Mouse (Mus musculus) spleen, adult 2 months (tissue): ENCODE results near the gene Dock9. TPM values are rescaled to one million over a fixed set of nuclear protein-coding genes. Genes with fewer than 3 reads are reported as not detected.

Experiments used
- DNase-seq, 2 experiments: peaks; one replicate each; pipeline versions ENCODE4 v3.0.0 to v3.0.0-alpha.2; 2012 to 2021; ENCODE audit warnings: low spot score in 2 of 2, low read depth in 1 of 2
- H3K27ac ChIP-seq: fragments of 200-500 bp; 2 replicates; pipeline ENCODE4 v1.5.1; 2012; ENCODE audit warnings: low read length, inconsistent platforms; ENCODE audit not compliant: insufficient read depth
- H3K27me3 ChIP-seq: fragments of 200-500 bp; 2 replicates; pipeline ENCODE4 v1.6.1; 2012; ENCODE audit warnings: mild to moderate bottlenecking, moderate library complexity, low read length, inconsistent platforms; ENCODE audit not compliant: control insufficient read depth, insufficient read depth
- H3K36me3 ChIP-seq: fragments of 200-500 bp; 2 replicates; pipeline ENCODE4 v1.6.1; 2012; ENCODE audit warnings: mild to moderate bottlenecking, low read length, inconsistent platforms; ENCODE audit not compliant: control insufficient read depth, insufficient read depth
- H3K4me1 ChIP-seq: fragments of 200-500 bp; 2 replicates; pipeline ENCODE4 v1.6.1; 2011; ENCODE audit warnings: inconsistent platforms; ENCODE audit not compliant: control insufficient read depth, insufficient read depth, insufficient read length
- H3K4me3 ChIP-seq: fragments of 200-500 bp; 2 replicates; pipeline ENCODE4 v1.5.1; 2011; ENCODE audit warnings: mild to moderate bottlenecking, inconsistent platforms; ENCODE audit not compliant: insufficient read depth, insufficient read length; ENCODE audit errors: extremely low read depth
- CTCF ChIP-seq: fragments of 200-500 bp; IDR thresholded peaks from 2 replicates; pipeline ENCODE4 v1.5.1; 2011; ENCODE audit warnings: mild to moderate bottlenecking, inconsistent platforms; ENCODE audit not compliant: insufficient read depth, insufficient read length, insufficient replicate concordance; ENCODE audit errors: extremely low read depth
- POLR2A ChIP-seq: fragments of 200-500 bp; IDR thresholded peaks from 2 replicates; pipeline ENCODE4 v1.6.1; 2011; ENCODE audit warnings: low read depth, low read length, inconsistent platforms
- WGBS: fragments of 180-500 bp; shearing (Covaris S2); methylation state at CpG from one replicate; pipeline ENCODE4 v1.1.7; 2018; 5-methylcytosine and 5-hydroxymethylcytosine counted together
- polyA plus RNA-seq: library from polyadenylated mRNA; depleted of rRNA; stranded (reverse); fragments of >200 nt; gene quantifications from 2 replicates; pipeline ENCODE4 v1.2.3, GENCODE M21; 2012

Gene Dock9
- polyA plus RNA-seq, 1 experiment, result 7.8 TPM

GRCm38 (mm10) chr14:121646617-121647016, 151.0 kb downstream of the Dock9 start:
- Histone ChIP-seq H3K4me1 (no peaks in the 10 kb centered on the region), H3K27me3 (no peaks in the 10 kb centered on the region), H3K4me3 (no peak overlapping the region), H3K27ac (no peak overlapping the region), H3K36me3 (no peaks in the 10 kb centered on the region)
- TF ChIP-seq CTCF, result no peak
- no peak for TF ChIP-seq POLR2A
- no peak for DNase-seq
- 21% methylated on average over 10 of the region's 10 CpGs for WGBS

GRCm38 (mm10) chr14:121644302-121644701, 153.3 kb downstream of the Dock9 start:
- Histone ChIP-seq H3K27me3 (no peaks in the 10 kb centered on the region), H3K27ac (no peak overlapping the region), H3K4me3 (no peak overlapping the region), H3K4me1 (no peaks in the 10 kb centered on the region), H3K36me3 (no peaks in the 10 kb centered on the region)
- TF ChIP-seq POLR2A (no peak), CTCF (no peak)
- 89% methylated on average over 2 of the region's 2 CpGs for WGBS
- DNase-seq, result no peak

- no peaks in the 10 kb centered on the region for H3K4me1 ChIP-seq
- DNase-seq, result no peak
- no peak for TF ChIP-seq POLR2A
- TF ChIP-seq CTCF, result no peak
- no peak overlapping the region for H3K4me3 ChIP-seq
- 52% methylated on average over 7 of the region's 7 CpGs for WGBS
- H3K36me3 ChIP-seq, result no peaks in the 10 kb centered on the region
- no peak overlapping the region for H3K27ac ChIP-seq
- H3K27me3 ChIP-seq, result no peaks in the 10 kb centered on the region
These were observed 156.4 kb downstream of the Dock9 start for GRCm38 (mm10) chr14:121641271-121641670.

- no peaks in the 10 kb centered on the region for H3K4me1 ChIP-seq
- no peak overlapping the region for H3K4me3 ChIP-seq
- TF ChIP-seq CTCF, result no peak
- no peak for TF ChIP-seq POLR2A
- H3K27me3 ChIP-seq, result no peaks in the 10 kb centered on the region
- 87% methylated on average over 12 of the region's 12 CpGs for WGBS
- DNase-seq, result no peak
- H3K27ac ChIP-seq, result no peak overlapping the region
- H3K36me3 ChIP-seq, result no peaks in the 10 kb centered on the region
These were observed 160.6 kb downstream of the Dock9 start for GRCm38 (mm10) chr14:121636935-121637510.

GRCm38 (mm10) chr14:121634736-121635430, 162.8 kb downstream of the Dock9 start:
- Histone ChIP-seq H3K36me3 (no peaks in the 10 kb centered on the region), H3K4me3 (no peak overlapping the region), H3K27me3 (no peaks in the 10 kb centered on the region), H3K27ac (no peak overlapping the region), H3K4me1 (no peaks in the 10 kb centered on the region)
- no peak for TF ChIP-seq POLR2A
- TF ChIP-seq CTCF, result no peak
- no peak for DNase-seq
- WGBS, result 93% methylated on average over 11 of the region's 11 CpGs

- H3K27ac ChIP-seq, result no peak overlapping the region
- H3K27me3 ChIP-seq, result no peaks in the 10 kb centered on the region
- H3K36me3 ChIP-seq, result no peaks in the 10 kb centered on the region
- no peaks in the 10 kb centered on the region for H3K4me1 ChIP-seq
- TF ChIP-seq POLR2A, result no peak
- 81% methylated on average over 14 of the region's 14 CpGs for WGBS
- no peak for DNase-seq
- H3K4me3 ChIP-seq, result no peak overlapping the region
These were observed 163.4 kb downstream of the Dock9 start for GRCm38 (mm10) chr14:121634093-121634735.

GRCm38 (mm10) chr14:121631934-121632333, 165.7 kb downstream of the Dock9 start:
- DNase-seq, result no peak
- Histone ChIP-seq H3K4me3 (no peak overlapping the region), H3K36me3 (no peaks in the 10 kb centered on the region; the same call in 1 of the 2 replicates), H3K27ac (no peak overlapping the region), H3K4me1 (no peaks in the 10 kb centered on the region), H3K27me3 (no peaks in the 10 kb centered on the region)
- TF ChIP-seq POLR2A, result no peak
- no peak for TF ChIP-seq CTCF
- 94% methylated on average over 8 of the region's 8 CpGs for WGBS
